Mouse (Mus musculus) heart, embryonic 14.5 days (tissue): ENCODE measurements around the gene Osbpl3. TPM values are rescaled to one million over a fixed set of nuclear protein-coding genes. Genes with fewer than 3 reads are reported as not detected.

Source experiments
- ATAC-seq: fragments of 200-750 bp; cut with Nextera tagmentation; 2 replicates; pipeline ENCODE4 v1.8.0; 2017; ENCODE audit warnings: low read depth, moderate TSS enrichment; ENCODE audit not compliant: insufficient number of reproducible peaks, insufficient read depth, low FRiP score
- H3K27ac ChIP-seq, 2 experiments: fragments of 200-500 bp in 1 of 2; fragments of 300-500 bp in 1 of 2; sonication (generic) in 1 of 2; replicated peaks in 1 of 2; 2 replicates each; pipeline ENCODE4 v1.5.1; 2012 to 2014; ENCODE audit warnings: low read depth in 2 of 2, low read length in 2 of 2, control low read depth in 1 of 2, mild to moderate bottlenecking in 1 of 2, mixed read lengths in 1 of 2; ENCODE audit not compliant: control insufficient read depth in 1 of 2, insufficient read depth in 1 of 2
- H3K27me3 ChIP-seq: fragments of 300-500 bp; sonication (generic); 2 replicates; pipeline ENCODE4 v1.6.1; 2014; ENCODE audit warnings: mild to moderate bottlenecking, low read length, control low read depth; ENCODE audit not compliant: control insufficient read depth, insufficient read depth
- H3K36me3 ChIP-seq: fragments of 300-500 bp; sonication (generic); 2 replicates; pipeline ENCODE4 v1.6.1; 2014; ENCODE audit warnings: mild to moderate bottlenecking, control low read depth, low read length, mixed read lengths; ENCODE audit not compliant: control insufficient read depth, insufficient read depth
- H3K4me1 ChIP-seq, 2 experiments: fragments of 200-500 bp in 1 of 2; fragments of 300-500 bp in 1 of 2; sonication (generic) in 1 of 2; 2 replicates each; pipeline ENCODE4 v1.6.1; 2012 to 2014; ENCODE audit warnings: low read length in 2 of 2, control low read depth in 1 of 2, mixed read lengths in 1 of 2; ENCODE audit not compliant: control insufficient read depth in 2 of 2, insufficient read depth in 2 of 2
- H3K4me2 ChIP-seq: fragments of 300-500 bp; sonication (generic); 2 replicates; pipeline ENCODE4 v1.6.1; 2014; ENCODE audit warnings: mild to moderate bottlenecking, low read length
- H3K4me3 ChIP-seq, 2 experiments: fragments of 200-500 bp in 1 of 2; fragments of 300-500 bp in 1 of 2; sonication (generic) in 1 of 2; 2 replicates each; pipeline ENCODE4 v1.5.1; 2012 to 2014; ENCODE audit warnings: low read length in 2 of 2, mild to moderate bottlenecking in 2 of 2, control low read depth in 1 of 2, low read depth in 1 of 2, moderate library complexity in 1 of 2; ENCODE audit not compliant: control insufficient read depth in 1 of 2, insufficient read depth in 1 of 2
- H3K9ac ChIP-seq: fragments of 300-500 bp; sonication (generic); 2 replicates; pipeline ENCODE4 v1.6.1; 2014; ENCODE audit warnings: mild to moderate bottlenecking, low read length
- H3K9me3 ChIP-seq: fragments of 300-500 bp; sonication (generic); 2 replicates; pipeline ENCODE4 v1.6.1; 2016; ENCODE audit warnings: low read length, control low read depth; ENCODE audit not compliant: control insufficient read depth
- WGBS: fragments of 180-500 bp; shearing (Covaris S2); extraction: QIAGEN DNeasy Blood & Tissue Kit; methylation state at CpG from one replicate; pipeline ENCODE4 v1.1.7; 2014; 5-methylcytosine and 5-hydroxymethylcytosine counted together
- polyA plus RNA-seq: library from polyadenylated mRNA; unstranded; fragments of >200 nt; fragmentation: Nextera tagmentation; extraction: Ambion mirVana; gene quantifications from 2 replicates; pipeline ENCODE4 v1.2.1, GENCODE M21; 2014

Osbpl3 gene
- polyA plus RNA-seq, 1 experiment from 2014 or later, result 16.7 TPM

DNA sequence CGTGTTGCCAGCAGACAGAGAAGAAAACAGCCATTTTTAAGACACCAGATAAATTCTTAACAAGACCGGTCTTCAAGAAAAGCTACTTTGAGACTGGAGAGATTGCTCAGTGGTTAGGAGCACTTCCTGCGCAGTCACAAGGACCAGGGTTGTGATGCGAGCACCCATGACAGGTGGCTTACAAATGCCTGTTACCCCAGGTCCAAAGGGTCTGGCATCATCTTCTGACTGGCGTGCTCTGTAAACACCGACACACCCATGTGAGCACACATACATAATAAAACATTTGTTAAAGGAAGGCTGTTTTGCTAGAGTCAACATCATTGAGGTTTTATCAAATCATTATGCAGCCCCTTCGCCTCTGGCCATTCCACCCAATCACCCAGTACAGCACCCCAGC, 176.4 kb downstream of the Osbpl3 start:
- Histone ChIP-seq H3K27ac (no peak overlapping the region), H3K9ac (no peak overlapping the region), H3K9me3 (no peaks in the 10 kb centered on the region), H3K4me3 (no peak overlapping the region), H3K27me3 (no peaks in the 10 kb centered on the region), H3K36me3 (no peaks in the 10 kb centered on the region), H3K4me2 (no peak overlapping the region), H3K4me1 (no peaks in the 10 kb centered on the region)
- no peak for ATAC-seq
- 83% methylated on average over 7 of the region's 7 CpGs for WGBS

DNA sequence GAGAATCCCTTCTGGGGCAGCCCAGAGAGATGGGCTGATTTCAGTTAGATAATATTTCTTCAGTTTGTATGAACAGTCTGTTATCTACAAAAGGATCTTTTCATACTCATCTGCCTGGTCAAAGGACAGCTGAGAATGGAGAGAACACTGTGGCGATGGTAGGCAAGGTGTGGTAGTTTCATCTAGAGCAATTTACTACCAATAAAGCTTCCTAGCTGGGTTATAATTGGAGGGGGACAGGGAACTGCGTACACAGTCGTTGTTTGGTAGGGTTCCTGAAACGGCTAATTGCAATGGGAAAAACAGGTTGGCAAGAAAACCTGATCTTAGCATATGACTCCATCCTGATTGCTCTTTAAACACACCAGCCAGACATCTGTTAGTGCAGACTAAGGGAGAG, 182.1 kb downstream of the Osbpl3 start:
- no peak for ATAC-seq
- Histone ChIP-seq H3K4me3 (no peak overlapping the region), H3K4me2 (no peak overlapping the region), H3K9ac (no peak overlapping the region), H3K4me1 (no peaks in the 10 kb centered on the region), H3K27me3 (no peaks in the 10 kb centered on the region), H3K36me3 (no peaks in the 10 kb centered on the region), H3K27ac (no peak overlapping the region), H3K9me3 (no peaks in the 10 kb centered on the region)
- WGBS, result 84% methylated on average over 4 of the region's 4 CpGs

DNA sequence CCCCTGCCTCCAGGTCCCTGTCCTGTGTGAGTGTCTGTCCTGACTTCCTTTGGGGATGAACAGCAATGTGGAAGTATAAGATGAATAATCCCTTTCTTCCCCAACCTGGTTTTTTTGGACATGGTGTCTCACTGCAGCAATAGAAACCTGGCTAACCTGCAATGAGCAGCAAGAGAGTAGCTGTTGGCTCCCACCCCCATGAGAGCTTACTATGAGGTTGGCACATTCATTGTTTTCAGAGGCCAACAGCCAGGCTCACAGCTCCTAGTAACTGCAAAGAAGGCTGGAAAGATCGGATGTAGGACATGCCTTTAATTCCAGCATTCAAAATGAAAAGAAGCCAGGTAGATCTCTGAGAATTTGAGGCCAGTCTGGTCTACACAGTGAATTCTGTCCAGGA, 182.6 kb downstream of the Osbpl3 start:
- ATAC-seq, result no peak
- H3K9ac ChIP-seq, result no peak overlapping the region
- H3K27ac ChIP-seq, result no peak overlapping the region
- H3K4me2 ChIP-seq, result no peak overlapping the region
- no peaks in the 10 kb centered on the region for H3K4me1 ChIP-seq
- no peaks in the 10 kb centered on the region for H3K9me3 ChIP-seq
- H3K4me3 ChIP-seq, result no peak overlapping the region
- WGBS, result 59% methylated on average over 1 of the region's 1 CpGs
- no peaks in the 10 kb centered on the region for H3K27me3 ChIP-seq
- H3K36me3 ChIP-seq, result no peaks in the 10 kb centered on the region

DNA sequence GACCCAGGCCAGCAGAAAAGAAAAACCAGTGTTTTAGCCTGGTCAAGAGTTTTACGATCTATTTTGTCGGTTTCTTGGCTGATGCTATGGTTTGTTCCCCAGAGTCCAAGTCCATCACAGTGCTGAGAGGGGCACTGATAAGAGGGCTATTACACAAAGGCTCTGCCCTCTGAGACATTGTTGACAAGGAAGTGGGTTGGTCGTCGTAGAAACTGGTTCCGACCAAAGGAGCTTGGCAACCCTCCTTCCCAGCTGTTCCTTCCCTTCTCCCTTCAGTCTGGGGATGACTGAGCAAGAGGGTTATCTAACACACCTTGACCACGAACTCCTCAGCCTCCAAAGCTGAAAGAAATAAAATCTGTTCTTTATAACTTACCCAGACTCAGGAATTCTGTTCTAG, 192.3 kb downstream of the Osbpl3 start, which contains the start of gene Gsdme:
Gsdme (minus strand) TSS at position 193 of the 400 bp plus-strand sequence.
- Histone ChIP-seq H3K4me2 (no peak within 1 kb of the TSS), H3K27ac (no peak within 1 kb of the TSS), H3K27me3 (no peaks in the 10 kb centered on the region), H3K36me3 (no peaks in the 10 kb centered on the region), H3K9me3 (no peaks in the 10 kb centered on the region), H3K4me1 (peaks cover 0 to 2% of the 10 kb centered on the region in 2 experiments; a peak in 1 of 4 replicates), H3K9ac (no peak within 1 kb of the TSS), H3K4me3 (no peak within 1 kb of the TSS)
- 62% methylated on average over 6 of the region's 6 CpGs for WGBS
- no peak for ATAC-seq

DNA sequence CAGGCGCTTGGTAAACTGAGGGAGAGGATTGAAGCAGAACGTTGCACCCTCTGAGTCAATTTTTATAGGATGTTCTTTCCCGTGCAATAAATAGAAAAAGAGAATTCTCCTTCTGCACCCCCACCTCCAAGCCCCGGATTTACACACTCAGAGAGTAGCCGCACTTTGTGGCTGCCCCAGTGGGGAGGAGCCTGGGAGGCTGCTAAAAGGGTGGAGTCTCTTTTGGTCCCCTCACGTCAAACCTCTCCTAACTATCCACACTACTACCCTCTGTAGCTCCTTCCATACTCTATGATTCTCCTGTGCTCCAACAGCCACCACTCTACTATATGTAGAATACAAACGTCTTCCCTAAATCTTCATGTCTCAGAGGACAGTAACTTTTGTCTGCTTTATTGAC, 193.7 kb downstream of the Osbpl3 start:
- Histone ChIP-seq H3K36me3 (no peaks in the 10 kb centered on the region), H3K9me3 (no peaks in the 10 kb centered on the region), H3K4me1 (peaks cover 0 to 2% of the 10 kb centered on the region in 2 experiments; a peak in 1 of 4 replicates), H3K9ac (peak overlapping the region; percentile 71), H3K4me3 (peak overlapping the region; percentile 45 to 48), H3K27ac (no peak overlapping the region), H3K4me2 (peak overlapping the region; percentile 69), H3K27me3 (no peaks in the 10 kb centered on the region)
- no peak for ATAC-seq
- 31% methylated on average over 7 of the region's 7 CpGs for WGBS

DNA sequence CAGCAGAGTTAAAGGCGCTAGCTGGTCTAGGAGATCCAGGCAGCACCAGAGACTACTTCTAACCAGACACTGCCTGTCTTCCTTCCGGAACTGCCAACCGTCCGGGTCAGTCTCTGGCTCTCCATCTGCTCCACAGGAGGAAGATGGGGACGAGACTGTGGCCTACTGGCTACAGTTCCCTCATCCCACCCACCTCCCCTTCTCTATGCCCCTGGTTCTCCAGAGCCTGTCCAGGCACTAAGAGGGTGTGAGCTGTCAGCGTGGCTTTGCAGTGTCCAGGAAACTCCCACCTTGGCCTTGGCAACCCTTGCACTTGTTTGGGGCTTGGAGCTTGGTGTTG, 194.1 kb downstream of the Osbpl3 start:
- ATAC-seq, result no peak; the same call in 1 of the 2 replicates
- under 1% methylated on average over 5 of the region's 6 CpGs for WGBS
- peaks cover 0 to 2% of the 10 kb centered on the region in 2 experiments; a peak in 1 of 4 replicates for H3K4me1 ChIP-seq
- H3K4me3 ChIP-seq, result peak overlapping the region; percentile 45 to 48
- no peaks in the 10 kb centered on the region for H3K27me3 ChIP-seq
- H3K27ac ChIP-seq, result no peak overlapping the region
- no peaks in the 10 kb centered on the region for H3K36me3 ChIP-seq
- H3K9ac ChIP-seq, result peak overlapping the region; percentile 71
- H3K9me3 ChIP-seq, result no peaks in the 10 kb centered on the region
- H3K4me2 ChIP-seq, result peak overlapping the region; percentile 69

DNA sequence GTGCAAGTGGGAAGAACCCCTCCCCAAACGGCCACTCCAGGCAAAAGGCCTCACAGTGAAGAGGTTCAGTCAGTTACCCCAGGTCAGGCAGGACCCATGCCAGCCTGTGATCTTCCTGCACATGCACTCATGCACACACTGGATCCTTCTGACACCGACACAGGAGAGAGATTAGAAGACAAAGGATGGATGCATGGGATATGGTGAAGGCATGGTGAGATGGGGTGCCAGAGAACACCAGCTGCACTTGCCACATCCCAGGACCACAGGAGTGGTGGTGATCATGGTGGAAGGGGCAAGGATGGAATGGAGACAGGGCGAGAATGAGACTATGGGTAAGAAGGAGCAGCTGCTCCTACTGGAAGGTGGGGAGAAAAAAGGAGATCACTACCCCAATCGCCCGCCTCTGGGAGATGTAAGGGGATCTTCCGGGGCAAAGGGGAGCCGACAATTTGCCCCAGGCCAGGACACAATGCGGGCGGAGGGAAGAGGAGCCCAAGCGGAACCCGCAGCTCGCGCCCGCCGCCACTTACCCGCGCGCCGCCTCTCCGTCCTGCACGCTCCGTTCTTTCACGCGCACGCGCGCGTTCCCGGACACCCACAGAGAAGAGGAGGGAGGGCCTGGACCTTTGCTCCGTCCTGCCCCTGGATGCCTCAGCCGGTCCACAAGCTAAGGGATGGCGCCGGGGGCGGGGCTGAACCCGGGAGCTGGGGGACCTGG, 194.6 kb downstream of the Osbpl3 start:
- 3% methylated on average over 28 of the region's 35 CpGs for WGBS
- peak; percentile 56 for ATAC-seq
- Histone ChIP-seq H3K27ac (no peak overlapping the region), H3K4me2 (peak overlapping the region; percentile 69), H3K27me3 (no peaks in the 10 kb centered on the region), H3K9me3 (no peaks in the 10 kb centered on the region), H3K4me1 (peaks cover 0 to 2% of the 10 kb centered on the region in 2 experiments; a peak in 1 of 4 replicates), H3K4me3 (peak overlapping the region; percentile 45 to 48), H3K36me3 (no peaks in the 10 kb centered on the region), H3K9ac (peak overlapping the region; percentile 71)

DNA sequence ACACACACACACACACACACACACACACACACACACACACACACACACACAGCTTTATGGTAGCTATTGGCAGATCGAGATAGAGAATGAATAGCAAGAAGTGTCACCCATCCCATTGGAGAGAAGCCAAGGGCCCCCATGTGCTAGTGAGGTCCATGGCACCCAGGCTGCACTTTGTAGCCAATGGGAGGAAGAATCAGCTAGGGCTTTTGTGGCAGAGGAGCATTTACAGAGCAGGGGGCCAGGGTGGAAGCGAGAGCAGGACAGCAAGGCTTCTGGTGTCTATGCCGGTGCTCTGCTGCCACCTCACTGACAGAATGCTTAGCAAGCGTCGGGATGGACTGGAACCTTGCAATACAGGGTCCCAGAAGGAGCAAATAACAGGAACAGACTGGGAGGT, 200.6 kb downstream of the Osbpl3 start:
- Histone ChIP-seq H3K27me3 (no peaks in the 10 kb centered on the region), H3K27ac (no peak overlapping the region), H3K9ac (no peak overlapping the region), H3K4me2 (peak overlapping the region; percentile 47), H3K36me3 (no peaks in the 10 kb centered on the region), H3K9me3 (no peaks in the 10 kb centered on the region), H3K4me3 (no peak overlapping the region), H3K4me1 (peaks cover 4 to 8% of the 10 kb centered on the region in 2 experiments; a peak in 3 of 4 replicates)
- ATAC-seq, result no peak
- WGBS, result 40% methylated on average over 5 of the region's 5 CpGs
